Mouse (Mus musculus) cerebellum, adult 2 months (tissue): ENCODE results near the gene Ano3.

Experiments
- CTCF ChIP-seq: fragments of 200-500 bp; IDR thresholded peaks from 2 replicates; pipeline ENCODE4 v1.5.1; 2011; ENCODE audit warnings: low read depth, mild to moderate bottlenecking, control low read depth, low read length, moderate library complexity, borderline replicate concordance; ENCODE audit not compliant: insufficient read depth
- POLR2A ChIP-seq: fragments of 200-500 bp; IDR thresholded peaks from 2 replicates; pipeline ENCODE4 v1.6.1; 2011; ENCODE audit warnings: low read length, control low read depth, borderline replicate concordance; ENCODE audit not compliant: insufficient read depth

- TF ChIP-seq CTCF (no peak), POLR2A (no peak)
Observed at GRCm38 (mm10) chr2:110839559-110840243, 111.0 kb downstream of the Ano3 start.
